ENCODE assay signal across 17 mouse cellular contexts in the genomic region with DNA sequence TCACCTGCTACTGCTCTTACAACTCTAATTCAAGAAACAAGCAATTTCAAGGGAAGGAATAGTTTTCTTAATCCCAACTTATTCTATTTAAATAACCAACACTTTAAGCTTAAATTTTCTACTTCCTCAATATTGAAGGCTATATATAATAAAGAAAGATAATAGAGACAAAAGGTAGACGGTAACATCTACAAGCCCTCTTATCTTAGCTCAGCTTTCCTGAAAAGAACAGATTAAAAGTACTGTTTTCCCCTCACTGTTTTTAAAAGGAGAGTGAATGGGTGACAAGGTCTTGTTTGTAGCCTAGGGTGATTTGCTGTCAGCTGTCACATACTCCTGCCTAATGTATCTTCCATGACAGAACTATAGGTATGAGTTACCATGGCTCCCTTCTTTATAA. TPM values are rescaled to one million over a fixed set of nuclear protein-coding genes. Genes with fewer than 3 reads are reported as not detected.
A peak's percentile ranks its signal among the peaks of the same experiment; 100 is the strongest.
DNase-seq lines count a peak whose midpoint lies in the region; TF ChIP-seq lines count a peak whose summit lies in the region.
"Had no signal": no experiment of that assay in that cellular context is flagged by ENCODE, and none has a peak within 500 bp of the region (broad histone marks: within the 10 kb centered on the region; RNA-seq: fewer than 3 reads in every experiment).

No protein-coding gene starts in this region.

- no peak for TF ChIP-seq POLR2A in MEL (IDR thresholded peaks at IDR 0.05; ENCODE audit: control insufficient read depth in 1 of 2, insufficient read depth in 1 of 2, low read depth in 1 of 2, low read length in 2 of 2, poor library complexity in 1 of 2)

- peak; percentile 38 for DNase-seq in MEL (ENCODE audit: low read depth, low spot score)
- DNase-seq in ovary, postnatal 36 days (ENCODE audit: low spot score): no peak
- DNase-seq: adrenal gland, adult 2 months; adrenal gland, adult 8-10 months; adrenal gland, postnatal 10 days; adrenal gland, postnatal 14 days; adrenal gland, postnatal 25 days; adrenal gland, postnatal 36 days; B cell, adult 2 months; cerebellum, adult 11 months; cerebellum, adult 11-12 months; cerebellum, adult 18-20 months; cerebellum, adult 2 months; cerebellum, adult 8-10 months had no signal

- TF ChIP-seq EP300 in MEL (IDR thresholded peaks at IDR 0.05; ENCODE audit: low read depth in 1 of 2, low read length in 2 of 2): peak; percentile 53 to 66; a peak in 2 of 4 replicates

- H3K36me3 ChIP-seq in MEL (ENCODE audit: control insufficient read depth in 1 of 2, insufficient read depth in 2 of 2, low read length in 2 of 2): peaks cover 13 to 18% of the 10 kb centered on the region in 2 experiments

- TF ChIP-seq RAD21 in MEL (IDR thresholded peaks at IDR 0.05; ENCODE audit: low read depth, low read length): no peak

- H3K9me3 ChIP-seq in MEL (replicated peaks; ENCODE audit: insufficient read depth, low read length): no peaks in the 10 kb centered on the region
- H3K9me3 ChIP-seq: G1E had no signal

- no peaks in the 10 kb centered on the region; the same call in 1 of the 2 replicates for H3K79me2 ChIP-seq in MEL (ENCODE audit: control insufficient read depth, insufficient read depth, low read length, poor library complexity)

- no peak for TF ChIP-seq CTCF in MEL (IDR thresholded peaks at IDR 0.05 in 2 of 3, conservative IDR thresholded peaks at IDR 0.05 in 1 of 3; ENCODE audit: control insufficient read depth in 1 of 3, insufficient read depth in 1 of 3, low read depth in 2 of 3, low read length in 3 of 3, poor library complexity in 1 of 3, severe bottlenecking in 1 of 3)

- no peak overlapping the region for H3K27ac ChIP-seq in MEL (ENCODE audit: control insufficient read depth, low read depth, low read length)

- H3K27me3 ChIP-seq in MEL (ENCODE audit: control insufficient read depth in 1 of 2, insufficient read depth in 2 of 2, low read length in 2 of 2): no peaks in the 10 kb centered on the region
- H3K27me3 ChIP-seq: CH12.LX, Patski had no signal

- peaks cover 0 to 15% of the 10 kb centered on the region in 2 experiments; a peak in 3 of 4 replicates for H3K4me1 ChIP-seq in MEL (ENCODE audit: control insufficient read depth in 1 of 2, insufficient read depth in 2 of 2, low read length in 2 of 2)

- H3K4me3 ChIP-seq in MEL (ENCODE audit: control insufficient read depth in 1 of 2, insufficient read depth in 1 of 2, low read depth in 2 of 2, low read length in 2 of 2): no peak overlapping the region

- H3K9ac ChIP-seq in MEL (ENCODE audit: control insufficient read depth, low read depth, low read length, poor library complexity, severe bottlenecking): no peak overlapping the region

TF ChIP-seq in MEL, 35 proteins besides CTCF, POLR2A, EP300 and RAD21:
- peak; percentile 79 for TF ChIP-seq GATA1 (IDR thresholded peaks at IDR 0.05; ENCODE audit: low read depth, low read length)
- no peak for TF ChIP-seq MAZ (IDR thresholded peaks at IDR 0.05; ENCODE audit: low read depth, low read length)
- peak; percentile 57 for TF ChIP-seq RCOR1 (IDR thresholded peaks at IDR 0.05; ENCODE audit: low read depth, low read length)
- TF ChIP-seq ETS1 (IDR thresholded peaks at IDR 0.05; ENCODE audit: low read depth, low read length): peak; percentile 41; the same call in 1 of the 2 replicates
- no peak for TF ChIP-seq ZC3H11A (IDR thresholded peaks at IDR 0.05; ENCODE audit: low read depth, low read length)
- peak; percentile 51; the same call in 1 of the 2 replicates for TF ChIP-seq TCF12 (IDR thresholded peaks at IDR 0.05; ENCODE audit: low read depth, low read length)
TF ChIP-seq in MEL: peak in this region for 4.

RNA-seq across cellular contexts. Expression of a gene that starts 51.6 kb away (rescaled TPM):
- 48.7 and 48.8 TPM in 2 replicates for total RNA-seq in MEL (2012; rRNA removed)
- 10 to 100 TPM; 36.1 to 68.2 TPM for polyA plus RNA-seq in MEL (2012; ENCODE audit: insufficient read depth in 1 of 2, insufficient read length in 2 of 2, low read depth in 1 of 2, low replicate concordance in 2 of 2, missing spikeins in 1 of 2)

RNA-seq across cellular contexts. Expression of a gene that starts 58.4 kb away (rescaled TPM):
- 13.0 and 14.1 TPM in 2 replicates for total RNA-seq in MEL (2012; rRNA removed)
- 100 to 1,000 TPM in 1 of 2 experiments, 10 to 100 TPM in 1; 27.2 to 402 TPM for polyA plus RNA-seq in MEL (2012; ENCODE audit: insufficient read depth in 1 of 2, insufficient read length in 2 of 2, low read depth in 1 of 2, low replicate concordance in 2 of 2, missing spikeins in 1 of 2)
